Mouse (Mus musculus): ENCODE data around the gene Dlgap4.

GRCm38 (mm10) chr2:156602581-156602980 lies 10.9 kb upstream of the Dlgap4 start:
- TF ChIP-seq CTCF (IDR thresholded peaks at IDR 0.05; ENCODE audit: insufficient read depth, low read length) (no peak), POLR2A (IDR thresholded peaks at IDR 0.05; ENCODE audit: borderline replicate concordance, extremely low read depth, low read depth, low read length) (no peak)

Measured in lung, adult 2 months (tissue).